Comparison of ENCODE assay signal across 11 mouse cellular contexts in genomic region chr7:100561861-100562587, GRCm38 (mm10). TPM values are rescaled to one million over a fixed set of nuclear protein-coding genes. Genes with fewer than 3 reads are reported as not detected.
DNase-seq lines count a peak whose midpoint lies in the region; ATAC-seq lines count a peak whose summit lies in the region.
"Had no signal": no experiment of that assay in that cellular context is flagged by ENCODE, and none has a peak within 500 bp of the region (broad histone marks: within the 10 kb centered on the region; RNA-seq: fewer than 3 reads in every experiment).

No protein-coding gene starts in this region.

- 54% methylated on average over 11 of the region's 11 CpGs for WGBS in forebrain, embryonic 15.5 days
- 80% methylated on average over 11 of the region's 11 CpGs for WGBS in midbrain, embryonic 10.5 days
- WGBS in kidney, embryonic 14.5 days = 81% methylated on average over 11 of the region's 11 CpGs

- no peaks in the 10 kb centered on the region for H3K9me3 ChIP-seq in forebrain, embryonic 15.5 days
- no peaks in the 10 kb centered on the region for H3K9me3 ChIP-seq in midbrain, embryonic 10.5 days (replicated peaks)
- H3K9me3 ChIP-seq in kidney, embryonic 14.5 days (ENCODE audit: control insufficient read depth, low read length) = no peaks in the 10 kb centered on the region
- H3K9me3 ChIP-seq: heart, embryonic 13.5 days had no signal

- H3K4me3 ChIP-seq in forebrain, embryonic 15.5 days = no peak overlapping the region
- no peak overlapping the region for H3K4me3 ChIP-seq in midbrain, embryonic 10.5 days
- H3K4me3 ChIP-seq in kidney, embryonic 14.5 days (ENCODE audit: low read length) = no peak overlapping the region
- H3K4me3 ChIP-seq: heart, embryonic 13.5 days had no signal

- peak; percentile 77 for ATAC-seq in frontal cortex, adult (ENCODE audit: low TSS enrichment)
- no peak for ATAC-seq in forebrain, embryonic 15.5 days (replicated peaks)
- ATAC-seq in kidney, embryonic 14.5 days (ENCODE audit: low FRiP score, low TSS enrichment) = no peak

- DNase-seq in frontal cortex, postnatal 14 days (ENCODE audit: low spot score in 2 of 2) = no peak
- DNase-seq in Muller cell, postnatal 12 days (ENCODE audit: inconsistent ontology term) = peak; percentile 60
- DNase-seq in midbrain, embryonic 10.5 days (ENCODE audit: low spot score) = no peak
- DNase-seq in spleen, adult 18-20 months = no peak
- DNase-seq in natural killer cell, adult 2 months (ENCODE audit: low spot score in 2 of 2) = no peak

- H3K9ac ChIP-seq in forebrain, embryonic 15.5 days (replicated peaks) = no peak overlapping the region
- no peak overlapping the region for H3K9ac ChIP-seq in kidney, embryonic 14.5 days (ENCODE audit: low read depth, low read length)
- H3K9ac ChIP-seq: heart, embryonic 13.5 days had no signal

- 0 out of 2 replicates have a peak, but pooled peaks cover 5% of the 10 kb centered on the region for H3K36me3 ChIP-seq in forebrain, embryonic 15.5 days
- H3K36me3 ChIP-seq in midbrain, embryonic 10.5 days = peaks cover 8% of the 10 kb centered on the region; the same call in 1 of the 2 replicates
- peaks cover 3% of the 10 kb centered on the region; the same call in 1 of the 2 replicates for H3K36me3 ChIP-seq in kidney, embryonic 14.5 days (ENCODE audit: control insufficient read depth, insufficient read depth, low read length)

- H3K27me3 ChIP-seq in forebrain, embryonic 15.5 days = no peaks in the 10 kb centered on the region
- H3K27me3 ChIP-seq in midbrain, embryonic 10.5 days (ENCODE audit: low read depth, poor library complexity, severe bottlenecking) = no peaks in the 10 kb centered on the region
- no peaks in the 10 kb centered on the region for H3K27me3 ChIP-seq in kidney, embryonic 14.5 days (ENCODE audit: control insufficient read depth, insufficient read depth, low read length)
- H3K27me3 ChIP-seq: heart, embryonic 13.5 days had no signal

- no peak overlapping the region for H3K4me2 ChIP-seq in forebrain, embryonic 15.5 days (replicated peaks)
- H3K4me2 ChIP-seq in kidney, embryonic 14.5 days (replicated peaks; ENCODE audit: low read depth, low read length) = no peak overlapping the region
- H3K4me2 ChIP-seq: heart, embryonic 13.5 days had no signal

- peaks cover 3% of the 10 kb centered on the region; the same call in 1 of the 2 replicates for H3K4me1 ChIP-seq in forebrain, embryonic 15.5 days
- no peaks in the 10 kb centered on the region for H3K4me1 ChIP-seq in midbrain, embryonic 10.5 days
- no peaks in the 10 kb centered on the region for H3K4me1 ChIP-seq in kidney, embryonic 14.5 days (ENCODE audit: control insufficient read depth, insufficient read depth, low read length)

- H3K27ac ChIP-seq in forebrain, embryonic 15.5 days (replicated peaks) = peak overlapping the region; percentile 13
- 0 out of 2 replicates have a peak overlapping the region, but pooled peaks have one; percentile 52 for H3K27ac ChIP-seq in midbrain, embryonic 10.5 days (replicated peaks)
- H3K27ac ChIP-seq in kidney, embryonic 14.5 days (ENCODE audit: low read depth, low read length) = no peak overlapping the region
- H3K27ac ChIP-seq: heart, embryonic 13.5 days; kidney, postnatal 0 days; macrophage had no signal

RNA-seq across cellular contexts. Expression of gene Coa4, which starts 25.2 kb away (rescaled TPM):
- 14.1 and 14.9 TPM in 2 replicates for polyA plus RNA-seq in forebrain, embryonic 15.5 days (2015; fragmentation: Nextera tagmentation; extraction: Ambion mirVana)
- polyA plus RNA-seq in midbrain, embryonic 10.5 days (2016; fragmentation: Nextera tagmentation; extraction: Ambion mirVana) = 22.0 and 22.8 TPM in 2 replicates
- polyA plus RNA-seq in kidney, embryonic 14.5 days (2014; fragmentation: Nextera tagmentation; extraction: Ambion mirVana) = 23.8 and 27.1 TPM in 2 replicates

RNA-seq across cellular contexts. Expression of gene Rab6a, which starts 45.2 kb away (rescaled TPM):
- polyA plus RNA-seq in forebrain, embryonic 15.5 days (2015; fragmentation: Nextera tagmentation; extraction: Ambion mirVana) = 194 and 207 TPM in 2 replicates
- polyA plus RNA-seq in midbrain, embryonic 10.5 days (2016; fragmentation: Nextera tagmentation; extraction: Ambion mirVana) = 98.2 and 105 TPM in 2 replicates
- polyA plus RNA-seq in kidney, embryonic 14.5 days (2014; fragmentation: Nextera tagmentation; extraction: Ambion mirVana) = 100 and 120 TPM in 2 replicates

RNA-seq across cellular contexts. Expression of gene Mrpl48, which starts 46.1 kb away (rescaled TPM):
- polyA plus RNA-seq in forebrain, embryonic 15.5 days (2015; fragmentation: Nextera tagmentation; extraction: Ambion mirVana) = 74.9 and 76.3 TPM in 2 replicates
- 63.2 and 68.9 TPM in 2 replicates for polyA plus RNA-seq in midbrain, embryonic 10.5 days (2016; fragmentation: Nextera tagmentation; extraction: Ambion mirVana)
- 91.3 and 95.4 TPM in 2 replicates for polyA plus RNA-seq in kidney, embryonic 14.5 days (2014; fragmentation: Nextera tagmentation; extraction: Ambion mirVana)

RNA-seq across cellular contexts. Expression of gene Dnajb13, which starts 47.3 kb away (rescaled TPM):
- 2.6 and 4.9 TPM in 2 replicates for polyA plus RNA-seq in forebrain, embryonic 15.5 days (2015; fragmentation: Nextera tagmentation; extraction: Ambion mirVana)
- 0.42 and 0.81 TPM in 2 replicates for polyA plus RNA-seq in midbrain, embryonic 10.5 days (2016; fragmentation: Nextera tagmentation; extraction: Ambion mirVana)
- 0.19 and 0.46 TPM in 2 replicates for polyA plus RNA-seq in kidney, embryonic 14.5 days (2014; fragmentation: Nextera tagmentation; extraction: Ambion mirVana)
